Mouse (Mus musculus): ENCODE measurements at regions not wholly inside any gene's neighbourhood (a gene's known extent, or its start where the extent isn't known, plus 50 kb on each side); places are given as distances from the start of the nearest gene placed in this dataset.

GRCm38 (mm10) chr5:112110306-112110969 lies 141.9 kb downstream of the Cryba4 start:
- Histone ChIP-seq H3K27ac (replicated peaks; ENCODE audit: low read depth, low read length) (peak overlapping the region; percentile 58), H3K36me3 (ENCODE audit: control insufficient read depth, insufficient read depth, low read length) (no peaks in the 10 kb centered on the region), H3K9ac (replicated peaks; ENCODE audit: low read length) (no peak overlapping the region), H3K4me1 (ENCODE audit: control insufficient read depth, insufficient read depth, low read length) (peaks cover 6% of the 10 kb centered on the region; the same call in 1 of the 2 replicates), H3K4me3 (replicated peaks; ENCODE audit: low read depth, low read length) (no peak overlapping the region), H3K4me2 (ENCODE audit: low read length) (no peak overlapping the region), H3K27me3 (ENCODE audit: control insufficient read depth, insufficient read depth, low read length) (no peaks in the 10 kb centered on the region), H3K9me3 (ENCODE audit: control insufficient read depth, low read length) (no peaks in the 10 kb centered on the region)
- ATAC-seq (ENCODE audit: low FRiP score, low TSS enrichment) = no peak; the same call in 1 of the 2 replicates
- 38% methylated on average over 22 of the region's 22 CpGs for WGBS
- DNase-seq = peak; percentile 56

GRCm38 (mm10) chr5:112120766-112121165 lies 131.6 kb downstream of the Cryba4 start:
- no peaks in the 10 kb centered on the region for H3K27me3 ChIP-seq (ENCODE audit: control insufficient read depth, insufficient read depth, low read length)
- no peak overlapping the region for H3K4me2 ChIP-seq (ENCODE audit: low read length)
- ATAC-seq (ENCODE audit: low FRiP score, low TSS enrichment) (no peak), DNase-seq (no peak)
- no peaks in the 10 kb centered on the region for H3K36me3 ChIP-seq (ENCODE audit: control insufficient read depth, insufficient read depth, low read length)
- WGBS = 64% methylated on average over 6 of the region's 6 CpGs
- H3K9me3 ChIP-seq (ENCODE audit: control insufficient read depth, low read length) = no peaks in the 10 kb centered on the region
- no peak overlapping the region for H3K9ac ChIP-seq (replicated peaks; ENCODE audit: low read length)
- peak overlapping the region; percentile 58; the same call in 1 of the 2 replicates for H3K27ac ChIP-seq (replicated peaks; ENCODE audit: low read depth, low read length)
- H3K4me1 ChIP-seq (ENCODE audit: control insufficient read depth, insufficient read depth, low read length) = 0 out of 2 replicates have a peak, but pooled peaks cover 11% of the 10 kb centered on the region
- no peak overlapping the region for H3K4me3 ChIP-seq (replicated peaks; ENCODE audit: low read depth, low read length)

GRCm38 (mm10) chr5:112121554-112121953 lies 130.8 kb downstream of the Cryba4 start:
- H3K4me1 ChIP-seq (ENCODE audit: control insufficient read depth, insufficient read depth, low read length) = 0 out of 2 replicates have a peak, but pooled peaks cover 9% of the 10 kb centered on the region
- no peaks in the 10 kb centered on the region for H3K36me3 ChIP-seq (ENCODE audit: control insufficient read depth, insufficient read depth, low read length)
- DNase-seq (peak; percentile 76), ATAC-seq (ENCODE audit: low FRiP score, low TSS enrichment) (peak; percentile 69)
- WGBS = 45% methylated on average over 9 of the region's 9 CpGs
- H3K4me2 ChIP-seq (ENCODE audit: low read length) = no peak overlapping the region
- H3K9ac ChIP-seq (replicated peaks; ENCODE audit: low read length) = 0 out of 2 replicates have a peak overlapping the region, but pooled peaks have one; percentile 6
- H3K9me3 ChIP-seq (ENCODE audit: control insufficient read depth, low read length) = no peaks in the 10 kb centered on the region
- no peak overlapping the region for H3K4me3 ChIP-seq (replicated peaks; ENCODE audit: low read depth, low read length)
- no peaks in the 10 kb centered on the region for H3K27me3 ChIP-seq (ENCODE audit: control insufficient read depth, insufficient read depth, low read length)
- peak overlapping the region; percentile 58 for H3K27ac ChIP-seq (replicated peaks; ENCODE audit: low read depth, low read length)

GRCm38 (mm10) chr5:112122581-112122980 lies 129.7 kb downstream of the Cryba4 start:
- ATAC-seq (ENCODE audit: low FRiP score, low TSS enrichment) (0 out of 2 replicates have a peak, but pooled peaks have one; percentile 34), DNase-seq (peak; percentile 65)
- Histone ChIP-seq H3K9me3 (ENCODE audit: control insufficient read depth, low read length) (no peaks in the 10 kb centered on the region), H3K36me3 (ENCODE audit: control insufficient read depth, insufficient read depth, low read length) (no peaks in the 10 kb centered on the region), H3K9ac (replicated peaks; ENCODE audit: low read length) (no peak overlapping the region), H3K4me2 (ENCODE audit: low read length) (no peak overlapping the region), H3K4me3 (replicated peaks; ENCODE audit: low read depth, low read length) (no peak overlapping the region), H3K27me3 (ENCODE audit: control insufficient read depth, insufficient read depth, low read length) (no peaks in the 10 kb centered on the region), H3K4me1 (ENCODE audit: control insufficient read depth, insufficient read depth, low read length) (0 out of 2 replicates have a peak, but pooled peaks cover 8% of the 10 kb centered on the region), H3K27ac (replicated peaks; ENCODE audit: low read depth, low read length) (peak overlapping the region; percentile 58; the same call in 1 of the 2 replicates)
- WGBS = 12% methylated on average over 5 of the region's 5 CpGs

GRCm38 (mm10) chr5:112127171-112127570 lies 125.1 kb downstream of the Cryba4 start:
- Histone ChIP-seq H3K27me3 (ENCODE audit: control insufficient read depth, insufficient read depth, low read length) (no peaks in the 10 kb centered on the region), H3K9ac (replicated peaks; ENCODE audit: low read length) (no peak overlapping the region), H3K4me3 (replicated peaks; ENCODE audit: low read depth, low read length) (no peak overlapping the region), H3K27ac (replicated peaks; ENCODE audit: low read depth, low read length) (no peak overlapping the region), H3K36me3 (ENCODE audit: control insufficient read depth, insufficient read depth, low read length) (no peaks in the 10 kb centered on the region), H3K4me1 (ENCODE audit: control insufficient read depth, insufficient read depth, low read length) (0 out of 2 replicates have a peak, but pooled peaks cover 5% of the 10 kb centered on the region), H3K9me3 (ENCODE audit: control insufficient read depth, low read length) (no peaks in the 10 kb centered on the region), H3K4me2 (ENCODE audit: low read length) (no peak overlapping the region)
- 87% methylated on average over 4 of the region's 4 CpGs for WGBS
- DNase-seq (no peak), ATAC-seq (ENCODE audit: low FRiP score, low TSS enrichment) (no peak)

GRCm38 (mm10) chr5:112132746-112133145 lies 119.6 kb downstream of the Cryba4 start:
- Histone ChIP-seq H3K4me3 (replicated peaks; ENCODE audit: low read depth, low read length) (no peak overlapping the region), H3K9ac (replicated peaks; ENCODE audit: low read length) (no peak overlapping the region), H3K4me2 (ENCODE audit: low read length) (no peak overlapping the region), H3K27me3 (ENCODE audit: control insufficient read depth, insufficient read depth, low read length) (no peaks in the 10 kb centered on the region), H3K4me1 (ENCODE audit: control insufficient read depth, insufficient read depth, low read length) (peaks cover 27% of the 10 kb centered on the region), H3K27ac (replicated peaks; ENCODE audit: low read depth, low read length) (peak overlapping the region; percentile 87; the same call in 1 of the 2 replicates), H3K9me3 (ENCODE audit: control insufficient read depth, low read length) (no peaks in the 10 kb centered on the region), H3K36me3 (ENCODE audit: control insufficient read depth, insufficient read depth, low read length) (no peaks in the 10 kb centered on the region)
- DNase-seq (peak; percentile 69), ATAC-seq (ENCODE audit: low FRiP score, low TSS enrichment) (no peak)
- WGBS = 94% methylated on average over 1 of the region's 1 CpGs

- Histone ChIP-seq H3K9ac (replicated peaks; ENCODE audit: low read length) (0 out of 2 replicates have a peak overlapping the region, but pooled peaks have one; percentile 14), H3K27ac (replicated peaks; ENCODE audit: low read depth, low read length) (peak overlapping the region; percentile 87), H3K4me1 (ENCODE audit: control insufficient read depth, insufficient read depth, low read length) (peaks cover 27% of the 10 kb centered on the region), H3K4me2 (ENCODE audit: low read length) (no peak overlapping the region), H3K36me3 (ENCODE audit: control insufficient read depth, insufficient read depth, low read length) (no peaks in the 10 kb centered on the region), H3K4me3 (replicated peaks; ENCODE audit: low read depth, low read length) (no peak overlapping the region), H3K9me3 (ENCODE audit: control insufficient read depth, low read length) (no peaks in the 10 kb centered on the region), H3K27me3 (ENCODE audit: control insufficient read depth, insufficient read depth, low read length) (no peaks in the 10 kb centered on the region)
- peak; percentile 89 for DNase-seq
- 27% methylated on average over 21 of the region's 21 CpGs for WGBS
- peak; percentile 78 for ATAC-seq (ENCODE audit: low FRiP score, low TSS enrichment)
These were observed 118.4 kb downstream of the Cryba4 start for GRCm38 (mm10) chr5:112133688-112134573.

GRCm38 (mm10) chr5:112136646-112137045 lies 115.7 kb downstream of the Cryba4 start:
- H3K4me3 ChIP-seq (replicated peaks; ENCODE audit: low read depth, low read length) = no peak overlapping the region
- no peak overlapping the region for H3K27ac ChIP-seq (replicated peaks; ENCODE audit: low read depth, low read length)
- no peaks in the 10 kb centered on the region for H3K36me3 ChIP-seq (ENCODE audit: control insufficient read depth, insufficient read depth, low read length)
- peaks cover 27% of the 10 kb centered on the region for H3K4me1 ChIP-seq (ENCODE audit: control insufficient read depth, insufficient read depth, low read length)
- no peaks in the 10 kb centered on the region for H3K9me3 ChIP-seq (ENCODE audit: control insufficient read depth, low read length)
- H3K9ac ChIP-seq (replicated peaks; ENCODE audit: low read length) = no peak overlapping the region
- DNase-seq = peak; percentile 56
- H3K4me2 ChIP-seq (ENCODE audit: low read length) = no peak overlapping the region
- 28% methylated on average over 11 of the region's 14 CpGs for WGBS
- no peaks in the 10 kb centered on the region for H3K27me3 ChIP-seq (ENCODE audit: control insufficient read depth, insufficient read depth, low read length)
- no peak for ATAC-seq (ENCODE audit: low FRiP score, low TSS enrichment)
